Mouse (Mus musculus) testis, adult 2 months (tissue): ENCODE measurements around the gene Lnx1. TPM values are rescaled to one million over a fixed set of nuclear protein-coding genes. Genes with fewer than 3 reads are reported as not detected.

Source experiments
- H3K27ac ChIP-seq: fragments of 200-500 bp; 2 replicates; pipeline ENCODE4 v1.5.1; 2012; ENCODE audit warnings: low read depth, low read length; ENCODE audit not compliant: control insufficient read depth, insufficient read depth
- H3K27me3 ChIP-seq: fragments of 200-500 bp; 2 replicates; pipeline ENCODE4 v1.6.1; 2012; ENCODE audit warnings: mild to moderate bottlenecking, low read length, moderate library complexity; ENCODE audit not compliant: control insufficient read depth, insufficient read depth
- H3K36me3 ChIP-seq: fragments of 200-500 bp; 2 replicates; pipeline ENCODE4 v1.6.1; 2012; ENCODE audit warnings: mild to moderate bottlenecking, low read length; ENCODE audit not compliant: control insufficient read depth, insufficient read depth
- H3K4me1 ChIP-seq: fragments of 200-500 bp; 2 replicates; pipeline ENCODE4 v1.6.1; 2012; ENCODE audit warnings: low read length; ENCODE audit not compliant: control insufficient read depth, insufficient read depth
- H3K4me3 ChIP-seq: fragments of 200-500 bp; 2 replicates; pipeline ENCODE4 v1.5.1; 2012; ENCODE audit warnings: low read depth, mild to moderate bottlenecking, low read length, moderate library complexity, mixed read lengths; ENCODE audit not compliant: control insufficient read depth
- CTCF ChIP-seq: fragments of 200-500 bp; IDR thresholded peaks from 2 replicates; pipeline ENCODE4 v1.5.1; 2012; ENCODE audit warnings: low read depth, mild to moderate bottlenecking, inconsistent platforms, low read length, moderate library complexity; ENCODE audit not compliant: control insufficient read depth, insufficient read depth, insufficient replicate concordance
- POLR2A ChIP-seq: fragments of 200-500 bp; IDR thresholded peaks from 2 replicates; pipeline ENCODE4 v1.6.1; 2012; ENCODE audit warnings: low read depth, mild to moderate bottlenecking, inconsistent platforms, low read length, moderate library complexity; ENCODE audit not compliant: control insufficient read depth
- polyA plus RNA-seq: library from polyadenylated mRNA; depleted of rRNA; stranded (reverse); fragments of >200 nt; gene quantifications from 2 replicates; pipeline ENCODE4 v1.2.3, GENCODE M21; 2012

Lnx1 gene
- polyA plus RNA-seq, 1 experiment = 1.8 TPM

DNA sequence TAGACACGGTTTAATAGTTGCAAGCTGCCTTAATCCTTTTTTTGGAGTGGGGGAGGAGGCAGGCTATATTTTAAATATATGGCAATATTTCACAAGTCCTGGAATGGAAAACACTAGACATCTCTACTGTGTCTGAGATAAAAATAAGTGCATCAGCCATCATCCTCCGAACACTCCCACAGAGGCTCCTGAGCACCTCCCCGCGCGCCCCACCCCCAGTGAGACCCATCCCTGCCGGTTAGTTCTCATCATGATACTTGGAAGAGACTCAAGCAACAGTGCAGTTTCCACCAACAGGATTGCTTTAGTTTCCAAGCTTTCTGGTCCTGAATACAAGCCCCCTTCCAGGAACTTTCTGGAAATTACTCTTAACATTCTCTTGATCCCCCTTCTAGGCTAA lies 63.2 kb downstream of the Lnx1 start:
- Histone ChIP-seq H3K27ac (no peak overlapping the region), H3K27me3 (no peaks in the 10 kb centered on the region), H3K36me3 (no peaks in the 10 kb centered on the region), H3K4me1 (no peaks in the 10 kb centered on the region), H3K4me3 (no peak overlapping the region)
- TF ChIP-seq CTCF = no peak
- no peak for TF ChIP-seq POLR2A

- Histone ChIP-seq H3K36me3 (no peaks in the 10 kb centered on the region), H3K4me3 (no peak overlapping the region), H3K27me3 (no peaks in the 10 kb centered on the region), H3K4me1 (no peaks in the 10 kb centered on the region), H3K27ac (no peak overlapping the region)
- no peak for TF ChIP-seq POLR2A
- TF ChIP-seq CTCF = no peak
These were observed 68.3 kb downstream of the Lnx1 start for GRCm38 (mm10) chr5:74634391-74634790.

DNA sequence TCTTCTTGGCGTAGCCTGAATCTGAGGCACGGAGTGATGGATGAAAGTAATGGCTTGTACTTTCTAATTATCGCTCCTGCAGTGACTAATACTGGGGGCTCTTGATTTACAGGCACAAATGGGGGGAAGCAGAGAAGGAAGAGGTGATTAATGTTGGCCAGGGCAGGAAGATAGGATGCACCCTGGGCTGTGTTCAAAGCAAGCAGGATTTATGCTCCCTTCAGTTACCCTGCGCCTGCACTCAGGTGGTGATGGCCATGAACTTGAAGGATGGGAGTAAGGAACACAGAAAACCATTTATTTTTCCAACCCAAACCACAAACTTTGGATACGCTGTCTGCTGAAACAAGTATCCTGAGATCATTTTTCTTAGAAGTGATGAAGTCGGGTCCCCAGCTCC lies 69.3 kb downstream of the Lnx1 start:
- Histone ChIP-seq H3K4me1 (no peaks in the 10 kb centered on the region), H3K27ac (no peak overlapping the region), H3K4me3 (no peak overlapping the region), H3K27me3 (no peaks in the 10 kb centered on the region), H3K36me3 (no peaks in the 10 kb centered on the region)
- TF ChIP-seq CTCF (no peak), POLR2A (no peak)

GRCm38 (mm10) chr5:74632369-74633114 lies 70.2 kb downstream of the Lnx1 start:
- H3K27me3 ChIP-seq = no peaks in the 10 kb centered on the region

GRCm38 (mm10) chr5:74628001-74628400 lies 74.7 kb downstream of the Lnx1 start:
- Histone ChIP-seq H3K4me3 (no peak overlapping the region), H3K36me3 (no peaks in the 10 kb centered on the region), H3K27me3 (no peaks in the 10 kb centered on the region), H3K27ac (no peak overlapping the region), H3K4me1 (no peaks in the 10 kb centered on the region)
- TF ChIP-seq POLR2A (no peak), CTCF (no peak)

More at GRCm38 (mm10) chr5:74632369-74633114, 70.2 kb downstream of the Lnx1 start:
- Histone ChIP-seq H3K27ac (no peak overlapping the region), H3K4me1 (no peaks in the 10 kb centered on the region), H3K4me3 (no peak overlapping the region), H3K36me3 (no peaks in the 10 kb centered on the region)
- TF ChIP-seq POLR2A = no peak
- TF ChIP-seq CTCF = no peak

DNA sequence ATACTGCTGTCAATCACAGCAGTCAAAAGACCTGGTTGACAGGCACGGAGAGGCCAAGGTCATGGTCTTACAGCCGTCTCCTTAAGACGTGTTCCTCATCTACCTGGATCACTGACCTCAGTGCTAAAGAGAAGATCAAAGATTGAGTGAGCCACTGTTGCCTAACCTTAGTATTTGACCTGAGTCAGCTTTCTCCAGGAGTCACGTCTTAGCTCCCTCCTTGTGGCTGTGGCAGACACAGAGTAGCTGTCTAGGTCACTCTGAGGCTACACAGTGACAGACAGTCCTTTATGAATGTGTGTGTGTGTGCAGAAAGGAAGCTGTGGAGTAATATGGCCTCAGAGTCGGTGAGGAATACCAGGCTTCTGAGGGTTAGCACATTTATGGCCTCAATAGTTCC lies 78.3 kb downstream of the Lnx1 start:
- Histone ChIP-seq H3K36me3 (no peaks in the 10 kb centered on the region), H3K4me1 (no peaks in the 10 kb centered on the region; the same call in 1 of the 2 replicates), H3K27ac (no peak overlapping the region), H3K4me3 (no peak overlapping the region), H3K27me3 (no peaks in the 10 kb centered on the region)
- no peak for TF ChIP-seq POLR2A
- no peak for TF ChIP-seq CTCF

DNA sequence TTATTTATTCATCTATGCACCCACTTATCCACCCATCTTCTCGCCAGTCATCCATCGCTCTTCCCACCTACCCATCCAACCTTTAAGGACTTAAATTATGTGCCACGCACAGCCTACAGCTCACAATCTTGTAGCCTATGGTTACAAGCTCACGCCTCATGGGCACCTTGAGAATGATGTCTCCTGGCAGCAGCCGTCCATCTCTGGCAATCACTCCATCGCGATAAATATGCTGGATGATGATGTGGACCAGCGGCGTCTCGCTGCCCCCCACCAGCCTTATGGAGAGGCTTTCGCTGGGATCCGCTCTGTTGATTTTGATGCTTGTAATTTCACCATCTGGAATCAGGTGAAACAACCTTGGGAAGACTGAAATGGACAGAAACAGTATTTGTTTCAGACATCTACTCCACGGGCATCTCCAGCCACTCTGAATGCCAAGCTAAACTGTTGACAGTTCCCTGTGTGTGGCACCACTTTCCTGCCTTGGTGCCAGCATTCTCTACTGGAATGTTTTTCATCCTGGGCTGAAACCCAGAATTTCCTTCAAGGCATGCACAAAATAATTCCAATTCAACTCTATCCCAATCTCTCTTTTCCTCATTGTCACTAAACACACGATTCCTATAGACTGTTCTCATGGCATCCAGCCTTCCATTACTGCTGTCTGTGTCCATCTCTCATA lies 79.3 kb downstream of the Lnx1 start:
- no peak overlapping the region for H3K27ac ChIP-seq
- no peaks in the 10 kb centered on the region; the same call in 1 of the 2 replicates for H3K4me1 ChIP-seq
- no peaks in the 10 kb centered on the region for H3K36me3 ChIP-seq
- TF ChIP-seq CTCF (no peak), POLR2A (no peak)
- H3K4me3 ChIP-seq = no peak overlapping the region
- no peaks in the 10 kb centered on the region for H3K27me3 ChIP-seq
